Mouse (Mus musculus) embryonic facial prominence, embryonic 15.5 days (tissue): Measurements from ENCODE around the gene Pdlim7. TPM values are rescaled to one million over a fixed set of nuclear protein-coding genes. Genes with fewer than 3 reads are reported as not detected.

Source experiments
- ATAC-seq: fragments of 200-750 bp; cut with Nextera tagmentation; 2 replicates; pipeline ENCODE4 v1.8.0; 2017; ENCODE audit warnings: low read depth, moderate TSS enrichment; ENCODE audit not compliant: insufficient number of reproducible peaks, low FRiP score, low TSS enrichment
- H3K27ac ChIP-seq: fragments of 300-500 bp; sonication (generic); replicated peaks from 2 replicates; pipeline ENCODE4 v1.5.1; 2015; ENCODE audit warnings: mild to moderate bottlenecking, inconsistent platforms
- H3K27me3 ChIP-seq: fragments of 300-500 bp; sonication (generic); 2 replicates; pipeline ENCODE4 v1.6.1; 2015; ENCODE audit warnings: inconsistent platforms
- H3K36me3 ChIP-seq: fragments of 300-500 bp; sonication (generic); 2 replicates; pipeline ENCODE4 v1.6.1; 2015; ENCODE audit warnings: mild to moderate bottlenecking, inconsistent platforms
- H3K4me1 ChIP-seq: fragments of 300-500 bp; sonication (generic); 2 replicates; pipeline ENCODE4 v1.6.1; 2015; ENCODE audit warnings: inconsistent platforms
- H3K4me2 ChIP-seq: fragments of 300-500 bp; sonication (generic); replicated peaks from 2 replicates; pipeline ENCODE4 v1.6.1; 2015; ENCODE audit warnings: mild to moderate bottlenecking, inconsistent platforms
- H3K4me3 ChIP-seq: fragments of 300-500 bp; sonication (generic); replicated peaks from 2 replicates; pipeline ENCODE4 v1.5.1; 2015; ENCODE audit warnings: mild to moderate bottlenecking, inconsistent platforms
- H3K9ac ChIP-seq: fragments of 300-500 bp; sonication (generic); 2 replicates; pipeline ENCODE4 v1.6.1; 2015; ENCODE audit warnings: inconsistent platforms
- H3K9me3 ChIP-seq: fragments of 300-500 bp; sonication (generic); replicated peaks from 2 replicates; pipeline ENCODE4 v1.6.1; 2016; ENCODE audit warnings: inconsistent platforms
- WGBS: fragments of 180-500 bp; shearing (Covaris S2); methylation state at CpG from one replicate; pipeline ENCODE4 v1.1.7; 2015; 5-methylcytosine and 5-hydroxymethylcytosine counted together
- polyA plus RNA-seq: library from polyadenylated mRNA; unstranded; fragments of >200 nt; fragmentation: Nextera tagmentation; extraction: Ambion mirVana; gene quantifications from 2 replicates; pipeline ENCODE4 v1.2.1, GENCODE M21; 2015

Gene Pdlim7
- polyA plus RNA-seq, 1 experiment from 2014 or later, result 165 TPM

- Histone ChIP-seq H3K9me3 (no peaks in the 10 kb centered on the region), H3K27me3 (no peaks in the 10 kb centered on the region), H3K36me3 (peaks cover 34% of the 10 kb centered on the region), H3K4me1 (peaks cover 54% of the 10 kb centered on the region), H3K9ac (no peak overlapping the region), H3K4me3 (peak overlapping the region; percentile 6; the same call in 1 of the 2 replicates), H3K27ac (no peak overlapping the region), H3K4me2 (peak overlapping the region; percentile 80; the same call in 1 of the 2 replicates)
- WGBS, result 26% methylated on average over 7 of the region's 7 CpGs
- no peak for ATAC-seq
Measured at GRCm38 (mm10) chr13:55484520-55485088, 28.9 kb downstream of the Pdlim7 start.

- peak overlapping the region; percentile 45; the same call in 1 of the 2 replicates for H3K27ac ChIP-seq
- H3K27me3 ChIP-seq, result no peaks in the 10 kb centered on the region
- 44% methylated on average over 15 of the region's 15 CpGs for WGBS
- H3K4me2 ChIP-seq, result no peak overlapping the region
- ATAC-seq, result no peak
- H3K4me1 ChIP-seq, result peaks cover 54% of the 10 kb centered on the region
- H3K4me3 ChIP-seq, result no peak overlapping the region
- no peak overlapping the region for H3K9ac ChIP-seq
- no peaks in the 10 kb centered on the region for H3K9me3 ChIP-seq
- peaks cover 40% of the 10 kb centered on the region for H3K36me3 ChIP-seq
Measured at GRCm38 (mm10) chr13:55483593-55483992, 29.9 kb downstream of the Pdlim7 start.

- Histone ChIP-seq H3K9ac (no peak overlapping the region), H3K4me3 (no peak overlapping the region), H3K9me3 (no peaks in the 10 kb centered on the region), H3K27me3 (no peaks in the 10 kb centered on the region), H3K27ac (peak overlapping the region; percentile 45), H3K4me2 (no peak overlapping the region), H3K36me3 (peaks cover 40% of the 10 kb centered on the region), H3K4me1 (peaks cover 51% of the 10 kb centered on the region)
- no peak for ATAC-seq
- 44% methylated on average over 9 of the region's 9 CpGs for WGBS
Measured at GRCm38 (mm10) chr13:55483071-55483470, 30.4 kb downstream of the Pdlim7 start.

- no peak overlapping the region for H3K4me3 ChIP-seq
- no peaks in the 10 kb centered on the region for H3K27me3 ChIP-seq
- no peak overlapping the region for H3K9ac ChIP-seq
- H3K36me3 ChIP-seq, result peaks cover 45% of the 10 kb centered on the region
- no peak overlapping the region for H3K4me2 ChIP-seq
- peak overlapping the region; percentile 45; the same call in 1 of the 2 replicates for H3K27ac ChIP-seq
- no peaks in the 10 kb centered on the region for H3K9me3 ChIP-seq
- WGBS, result 71% methylated on average over 7 of the region's 7 CpGs
- H3K4me1 ChIP-seq, result peaks cover 49% of the 10 kb centered on the region
- ATAC-seq, result no peak
Measured at GRCm38 (mm10) chr13:55482542-55482941, 30.9 kb downstream of the Pdlim7 start.

GRCm38 (mm10) chr13:55479929-55480328 is 33.5 kb downstream of the Pdlim7 start:
- Histone ChIP-seq H3K36me3 (peaks cover 70% of the 10 kb centered on the region), H3K27me3 (no peaks in the 10 kb centered on the region), H3K4me3 (no peak overlapping the region), H3K9me3 (no peaks in the 10 kb centered on the region), H3K27ac (no peak overlapping the region), H3K4me2 (no peak overlapping the region), H3K4me1 (peaks cover 31% of the 10 kb centered on the region), H3K9ac (no peak overlapping the region)
- no peak for ATAC-seq

- ATAC-seq, result no peak
- no peak overlapping the region for H3K4me2 ChIP-seq
- peaks cover 79% of the 10 kb centered on the region for H3K36me3 ChIP-seq
- 71% methylated on average over 7 of the region's 7 CpGs for WGBS
- H3K27ac ChIP-seq, result no peak overlapping the region
- no peaks in the 10 kb centered on the region for H3K9me3 ChIP-seq
- no peak overlapping the region for H3K9ac ChIP-seq
- H3K4me3 ChIP-seq, result no peak overlapping the region
- H3K4me1 ChIP-seq, result peaks cover 25% of the 10 kb centered on the region
- H3K27me3 ChIP-seq, result no peaks in the 10 kb centered on the region
Measured at GRCm38 (mm10) chr13:55479008-55479407, 34.5 kb downstream of the Pdlim7 start.

GRCm38 (mm10) chr13:55478036-55478435 is 35.4 kb downstream of the Pdlim7 start:
- Histone ChIP-seq H3K4me2 (no peak overlapping the region), H3K27me3 (no peaks in the 10 kb centered on the region), H3K4me3 (no peak overlapping the region), H3K27ac (no peak overlapping the region), H3K9me3 (no peaks in the 10 kb centered on the region), H3K4me1 (peaks cover 21% of the 10 kb centered on the region), H3K36me3 (peaks cover 82% of the 10 kb centered on the region), H3K9ac (no peak overlapping the region)
- no peak for ATAC-seq
- 52% methylated on average over 5 of the region's 5 CpGs for WGBS

- WGBS, result 66% methylated on average over 16 of the region's 16 CpGs
- ATAC-seq, result no peak
Measured at GRCm38 (mm10) chr13:55477492-55477891, 36.0 kb downstream of the Pdlim7 start.

GRCm38 (mm10) chr13:55476256-55476655 is 37.2 kb downstream of the Pdlim7 start:
- no peak for ATAC-seq
- WGBS, result 89% methylated on average over 8 of the region's 8 CpGs
- Histone ChIP-seq H3K4me2 (no peak overlapping the region), H3K36me3 (peaks cover 65% of the 10 kb centered on the region), H3K9ac (no peak overlapping the region), H3K4me1 (peaks cover 26% of the 10 kb centered on the region), H3K27me3 (no peaks in the 10 kb centered on the region), H3K9me3 (no peaks in the 10 kb centered on the region), H3K27ac (no peak overlapping the region), H3K4me3 (no peak overlapping the region)

More at GRCm38 (mm10) chr13:55477492-55477891, 36.0 kb downstream of the Pdlim7 start:
- no peak overlapping the region for H3K4me3 ChIP-seq
- no peak overlapping the region for H3K4me2 ChIP-seq
- H3K36me3 ChIP-seq, result peaks cover 77% of the 10 kb centered on the region
- H3K27ac ChIP-seq, result no peak overlapping the region
- peaks cover 21% of the 10 kb centered on the region for H3K4me1 ChIP-seq
- no peak overlapping the region for H3K9ac ChIP-seq
- H3K27me3 ChIP-seq, result no peaks in the 10 kb centered on the region
- no peaks in the 10 kb centered on the region for H3K9me3 ChIP-seq

GRCm38 (mm10) chr13:55475750-55476149 is 37.7 kb downstream of the Pdlim7 start:
- no peaks in the 10 kb centered on the region for H3K27me3 ChIP-seq
- no peak for ATAC-seq
- H3K4me2 ChIP-seq, result no peak overlapping the region
- peaks cover 31% of the 10 kb centered on the region for H3K4me1 ChIP-seq
- no peak overlapping the region for H3K27ac ChIP-seq
- H3K9ac ChIP-seq, result no peak overlapping the region
- H3K9me3 ChIP-seq, result no peaks in the 10 kb centered on the region
- H3K36me3 ChIP-seq, result peaks cover 60% of the 10 kb centered on the region
- 85% methylated on average over 5 of the region's 5 CpGs for WGBS
- no peak overlapping the region for H3K4me3 ChIP-seq

- peaks cover 49% of the 10 kb centered on the region for H3K36me3 ChIP-seq
- no peak for ATAC-seq
- WGBS, result 49% methylated on average over 5 of the region's 5 CpGs
- H3K9ac ChIP-seq, result no peak overlapping the region
- no peak overlapping the region for H3K4me3 ChIP-seq
- no peak overlapping the region for H3K27ac ChIP-seq
- H3K9me3 ChIP-seq, result no peaks in the 10 kb centered on the region
- H3K4me2 ChIP-seq, result no peak overlapping the region
- H3K4me1 ChIP-seq, result peaks cover 39% of the 10 kb centered on the region
- H3K27me3 ChIP-seq, result no peaks in the 10 kb centered on the region
Measured at GRCm38 (mm10) chr13:55474621-55475069, 38.8 kb downstream of the Pdlim7 start.

GRCm38 (mm10) chr13:55473961-55474360 is 39.5 kb downstream of the Pdlim7 start:
- no peak overlapping the region for H3K4me3 ChIP-seq
- 69% methylated on average over 11 of the region's 11 CpGs for WGBS
- H3K4me2 ChIP-seq, result no peak overlapping the region
- peaks cover 43% of the 10 kb centered on the region for H3K36me3 ChIP-seq
- no peak overlapping the region for H3K27ac ChIP-seq
- peaks cover 45% of the 10 kb centered on the region for H3K4me1 ChIP-seq
- no peak for ATAC-seq
- H3K27me3 ChIP-seq, result no peaks in the 10 kb centered on the region
- no peak overlapping the region for H3K9ac ChIP-seq
- no peaks in the 10 kb centered on the region for H3K9me3 ChIP-seq
